Mouse (Mus musculus): ENCODE data around the gene Asb7. TPM values are rescaled to one million over a fixed set of nuclear protein-coding genes. Genes with fewer than 3 reads are reported as not detected.

The Asb7 gene
- total RNA-seq, 2 experiments from 2014 or later: 19.6 to 19.7 TPM

DNA sequence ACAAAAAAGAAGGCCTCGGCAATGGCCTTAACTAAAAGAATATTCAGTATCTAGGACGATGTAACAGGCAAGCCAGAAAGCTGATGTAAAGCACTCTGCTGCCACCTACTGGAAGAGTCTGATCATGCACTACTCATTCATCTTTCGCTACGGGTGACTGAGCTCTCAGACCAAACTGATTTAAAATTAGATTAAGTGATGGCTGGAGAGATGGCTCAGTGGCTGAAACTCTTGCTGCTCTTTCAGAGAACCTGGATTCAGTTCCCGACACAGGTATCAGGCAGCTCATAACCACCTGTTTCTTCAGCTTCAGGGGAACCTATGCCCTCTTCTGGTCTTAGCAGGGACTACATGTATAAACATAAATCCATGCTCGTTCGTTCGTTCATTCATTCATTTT lies 27.8 kb downstream of the Asb7 start:
- DNase-seq (ENCODE audit: low spot score in 2 of 2): peak; percentile 67 to 81
- intact Hi-C loops (cut with DNase I): loop anchor here (1.0 to 10.0 kb wide), 4 partner anchors 227 to 557 kb away; partner anchors contain the start of gene Chsy1

DNA sequence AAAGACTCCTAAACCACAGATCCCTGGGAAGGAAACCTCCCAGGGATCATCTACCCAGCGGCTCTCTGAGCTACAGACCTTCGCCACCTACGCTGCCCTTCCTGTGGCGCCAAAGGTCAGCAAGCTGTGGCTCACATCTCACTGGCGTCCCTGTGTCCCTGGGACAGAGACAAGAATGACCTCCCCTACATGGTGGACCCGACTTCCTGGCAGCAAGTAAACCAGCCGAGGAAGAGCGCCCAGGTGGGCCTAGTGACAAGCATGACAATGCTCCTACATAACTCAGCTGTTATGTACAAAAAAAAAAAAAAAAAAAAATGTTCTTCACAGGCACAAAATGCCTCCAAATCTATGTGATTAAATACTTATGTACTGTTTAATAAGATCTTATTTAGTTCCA lies 28.4 kb downstream of the Asb7 start:
- no peak for DNase-seq (ENCODE audit: low spot score in 2 of 2)
- intact Hi-C loops (cut with DNase I): loop anchor here (1.0 to 10.0 kb wide), 4 partner anchors 227 to 556 kb away; partner anchors contain the start of gene Chsy1

DNA sequence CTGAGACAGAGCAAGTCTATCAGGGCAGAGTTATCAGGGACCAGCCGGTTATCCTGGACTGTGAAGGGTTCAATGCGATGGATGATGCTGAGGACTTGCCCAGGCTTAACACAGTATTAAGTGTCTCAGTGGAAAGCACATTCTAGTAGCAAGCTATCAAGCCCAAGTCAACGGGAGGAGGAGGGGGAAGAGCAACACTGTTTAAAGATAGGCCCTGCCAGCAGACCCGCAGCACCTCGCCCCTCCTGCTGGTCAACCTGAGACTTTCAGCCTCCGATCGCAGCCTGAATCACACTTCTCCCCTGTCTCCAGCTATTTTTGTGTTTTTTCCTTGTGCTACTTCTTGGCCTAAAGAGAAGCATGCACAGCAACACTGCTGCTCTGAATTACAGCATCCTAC lies 29.1 kb downstream of the Asb7 start:
- intact Hi-C loops (cut with DNase I): loop anchor here (2.0 to 10.0 kb wide), 2 partner anchors 251 to 555 kb away; partner anchors contain the start of gene Chsy1
- no peak for DNase-seq (ENCODE audit: low spot score in 2 of 2)

DNA sequence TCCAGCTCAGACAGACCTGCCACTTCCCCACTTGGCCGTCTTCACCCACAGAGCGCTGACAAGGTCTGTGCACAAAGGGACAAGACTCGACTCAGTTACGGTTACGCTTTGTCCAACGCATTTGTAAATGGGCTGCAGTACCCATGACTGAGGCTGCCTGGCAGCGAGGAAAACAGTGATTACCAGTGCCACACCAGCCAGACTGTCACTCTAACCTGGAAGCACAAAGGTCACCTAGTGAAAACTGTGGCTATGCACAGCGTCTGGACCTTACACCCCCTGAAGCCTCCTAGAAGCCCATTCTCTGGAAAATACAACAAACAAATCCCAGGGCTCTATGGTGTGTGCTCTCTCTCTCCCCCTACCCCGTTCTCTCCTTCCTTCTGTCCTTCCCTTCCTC lies 33.9 kb downstream of the Asb7 start:
- no peak for DNase-seq (ENCODE audit: low spot score in 2 of 2)
- intact Hi-C loops (cut with DNase I): no loop called here

DNA sequence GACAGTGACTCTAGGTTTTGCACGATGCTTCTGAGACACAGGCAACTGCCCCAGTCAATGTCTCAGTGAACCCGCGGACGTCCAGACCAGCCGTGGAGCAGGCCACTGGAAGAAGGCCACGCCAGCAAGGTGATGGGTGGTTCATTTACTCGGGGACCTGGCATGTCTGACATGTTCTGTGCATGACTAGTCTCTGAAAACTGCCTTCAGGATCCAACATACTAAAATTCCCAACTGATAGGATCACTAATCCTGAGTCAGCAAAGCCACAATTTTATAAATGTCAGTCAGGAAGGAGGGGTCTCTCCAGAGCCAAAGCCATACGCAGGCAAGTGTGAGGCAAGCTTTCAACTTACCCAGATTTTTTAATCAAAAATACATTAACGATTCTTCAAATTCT lies 35.8 kb downstream of the Asb7 start:
- intact Hi-C loops (cut with DNase I): no loop called here
- no peak for DNase-seq (ENCODE audit: low spot score in 2 of 2)

DNA sequence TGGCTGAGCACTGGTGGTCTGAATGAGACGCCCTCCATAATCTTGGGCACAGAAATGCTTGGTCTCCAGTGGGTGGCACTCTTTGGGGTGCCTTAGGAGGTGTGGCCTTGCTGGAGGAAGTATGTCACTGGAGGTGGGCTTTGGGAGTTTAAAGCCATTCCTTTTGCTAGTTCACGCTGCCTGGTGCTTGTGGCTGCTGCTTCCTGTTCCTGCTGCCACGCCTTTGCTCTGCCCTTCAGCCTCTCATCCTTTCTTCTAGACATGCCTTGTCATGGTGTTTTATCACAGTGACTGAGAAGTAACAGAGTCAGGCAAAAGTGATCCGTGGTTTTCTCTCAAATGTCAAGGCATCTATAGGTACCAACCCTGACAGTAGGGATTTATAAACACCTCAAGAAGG lies 37.2 kb downstream of the Asb7 start:
- intact Hi-C loops (cut with DNase I): no loop called here
- no peak for DNase-seq (ENCODE audit: low spot score in 2 of 2)

DNA sequence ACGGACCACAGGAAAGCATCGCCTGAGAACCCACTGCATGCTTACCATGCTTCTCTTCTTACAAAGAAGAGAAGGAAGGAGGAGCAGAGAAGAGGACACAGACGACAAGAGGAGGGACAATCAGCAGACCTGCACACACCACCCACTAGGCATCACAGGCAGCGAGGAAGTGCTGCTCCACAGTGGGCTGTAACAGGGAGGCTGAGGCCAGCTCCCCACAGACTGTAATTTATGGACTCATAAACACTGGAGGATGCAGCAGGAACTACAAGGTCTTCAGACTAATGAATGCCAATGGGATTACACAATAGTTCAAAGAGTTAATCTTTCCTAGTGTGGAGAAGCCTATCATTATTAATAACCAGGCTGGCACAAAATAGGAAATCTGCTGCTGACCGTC lies 38.5 kb downstream of the Asb7 start:
- intact Hi-C loops (cut with DNase I): no loop called here
- no peak for DNase-seq (ENCODE audit: low spot score in 2 of 2)

DNA sequence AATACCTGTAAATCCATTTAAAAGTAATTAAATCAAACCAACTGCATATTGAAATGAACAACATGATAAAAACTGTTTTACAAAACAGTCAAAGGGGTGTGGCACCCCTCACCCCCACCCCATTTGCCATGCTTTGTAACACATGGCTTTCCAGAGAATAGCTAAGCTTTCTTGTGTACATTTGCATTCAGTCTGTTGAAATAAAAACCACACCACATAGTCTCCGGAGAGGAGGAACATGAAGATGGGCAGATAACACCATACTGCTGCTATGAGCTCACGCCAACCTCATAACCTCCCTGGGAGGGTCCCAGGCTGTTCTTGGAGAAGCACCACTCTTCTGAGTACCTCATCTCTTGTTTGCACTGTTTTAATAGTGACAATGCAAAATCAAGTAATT lies 40.2 kb downstream of the Asb7 start:
- intact Hi-C loops (cut with DNase I): no loop called here
- DNase-seq (ENCODE audit: low spot score in 2 of 2): no peak

DNA sequence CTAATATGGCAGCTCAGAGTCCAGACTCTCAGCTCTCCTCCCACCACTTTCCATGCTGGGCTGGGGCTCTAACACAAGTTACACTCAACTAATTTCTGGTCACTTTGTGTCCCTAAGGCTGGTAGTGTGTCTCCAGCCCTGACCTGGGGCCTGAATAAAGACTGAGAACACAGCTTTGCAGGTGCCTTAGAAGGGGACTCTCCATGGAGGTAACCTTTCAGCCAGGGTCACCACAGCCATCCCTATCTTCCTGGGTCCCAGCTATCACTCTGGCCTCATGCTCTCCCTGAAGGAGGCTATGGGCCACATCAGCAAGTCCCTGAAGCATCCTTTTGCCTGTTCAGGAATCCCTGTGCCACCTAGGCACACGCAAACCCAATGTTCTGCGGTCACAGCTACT lies 43.7 kb downstream of the Asb7 start:
- intact Hi-C loops (cut with DNase I): no loop called here
- DNase-seq (ENCODE audit: low spot score in 2 of 2): no peak

DNA sequence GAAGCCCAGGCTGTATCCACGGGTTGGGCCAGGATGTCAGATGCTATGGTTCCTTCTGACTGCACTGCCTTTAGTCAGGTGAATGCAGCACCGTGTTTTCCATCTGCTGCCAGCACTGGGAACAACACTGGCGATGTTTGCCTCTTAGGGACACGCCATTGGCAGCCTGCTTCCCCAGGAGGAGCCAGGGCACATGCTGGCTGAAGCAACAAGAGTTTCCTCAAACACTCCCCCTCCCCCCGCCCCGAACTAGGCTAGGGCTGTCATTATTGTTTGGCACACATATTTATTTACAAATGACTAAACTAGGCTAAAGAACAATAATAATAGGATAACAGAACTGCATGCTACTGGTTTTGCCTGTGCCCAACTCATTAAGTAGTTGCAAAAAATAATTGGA lies 56.0 kb downstream of the Asb7 start:
- DNase-seq (ENCODE audit: low spot score in 2 of 2): no peak
- intact Hi-C loops (cut with DNase I): no loop called here

DNA sequence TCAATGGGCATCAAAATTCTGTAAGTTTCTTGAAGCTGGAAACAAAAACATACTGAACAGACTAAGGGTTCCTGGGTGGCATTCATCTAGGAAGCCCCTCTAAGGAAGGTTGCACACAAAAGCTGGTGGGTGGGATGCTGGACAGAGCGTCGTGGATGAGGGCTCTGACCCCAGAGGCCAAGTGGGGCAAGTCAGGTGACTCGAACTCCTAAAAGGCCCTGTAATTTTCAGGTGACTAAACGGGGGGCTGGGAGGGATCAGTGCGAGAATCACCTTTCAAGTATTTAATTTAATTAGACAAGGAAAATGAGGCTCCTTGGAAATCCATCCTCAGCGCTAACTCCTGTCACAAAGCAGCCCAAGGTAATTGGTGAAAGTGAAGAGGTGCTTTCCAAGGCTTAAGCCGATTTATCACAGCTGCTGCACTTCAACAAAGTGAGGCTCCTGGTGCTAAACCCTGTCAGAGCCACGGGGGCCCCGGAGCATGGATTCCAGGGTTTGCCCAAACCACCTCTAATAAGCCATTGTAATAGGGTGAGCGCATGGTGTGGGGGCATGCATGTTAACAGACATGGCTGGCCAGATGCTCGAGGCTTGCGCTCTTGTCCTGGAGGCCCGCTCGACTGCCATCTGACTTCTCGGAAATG lies 59.1 kb downstream of the Asb7 start:
- no peak for DNase-seq (ENCODE audit: low spot score in 2 of 2)

DNA sequence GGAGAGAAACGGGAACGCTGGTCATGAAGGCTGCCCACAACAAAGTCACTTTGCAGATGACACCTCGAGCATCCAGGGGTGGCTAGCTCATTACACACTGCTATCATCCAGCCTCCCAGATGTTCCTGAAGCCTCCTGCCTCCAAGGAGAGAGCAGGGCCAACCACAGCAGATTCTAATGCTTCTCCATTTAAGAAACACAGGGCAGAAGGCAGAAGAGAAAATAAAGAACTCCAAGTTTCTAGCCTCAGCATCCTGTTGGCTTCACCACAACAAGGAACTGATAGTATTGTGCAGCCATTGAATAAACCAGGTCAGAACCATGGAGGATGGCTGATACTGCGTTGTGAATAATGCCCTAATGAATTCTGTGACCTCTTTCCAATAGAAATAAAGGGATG lies 60.0 kb downstream of the Asb7 start:
- intact Hi-C loops (cut with DNase I): no loop called here

More for the DNA sequence above, 59.1 kb downstream of the Asb7 start:
- intact Hi-C loops (cut with DNase I): no loop called here

DNA sequence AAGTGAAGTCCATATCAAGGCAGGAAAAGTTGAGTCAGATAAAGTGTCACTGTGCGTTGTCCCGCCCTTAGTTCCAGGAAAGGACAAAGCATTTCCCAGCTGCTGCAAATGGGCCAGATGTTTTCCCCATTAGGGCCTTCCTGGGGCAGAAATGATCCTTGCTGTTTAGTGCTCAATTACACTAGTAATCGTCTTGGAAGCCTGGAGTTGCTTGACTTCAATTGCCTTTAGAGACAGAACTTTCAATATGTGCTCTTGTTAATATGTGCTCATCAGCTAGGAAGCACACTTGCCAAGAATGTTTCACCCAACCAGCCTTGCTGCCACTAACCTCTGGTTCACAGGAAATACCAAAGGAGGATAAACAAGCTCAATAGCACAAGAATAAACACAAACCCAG lies 66.0 kb downstream of the Asb7 start:
- no peak for DNase-seq (ENCODE audit: low spot score in 2 of 2)

More for the DNA sequence above, 60.0 kb downstream of the Asb7 start:
- DNase-seq (ENCODE audit: low spot score in 2 of 2): no peak

DNA sequence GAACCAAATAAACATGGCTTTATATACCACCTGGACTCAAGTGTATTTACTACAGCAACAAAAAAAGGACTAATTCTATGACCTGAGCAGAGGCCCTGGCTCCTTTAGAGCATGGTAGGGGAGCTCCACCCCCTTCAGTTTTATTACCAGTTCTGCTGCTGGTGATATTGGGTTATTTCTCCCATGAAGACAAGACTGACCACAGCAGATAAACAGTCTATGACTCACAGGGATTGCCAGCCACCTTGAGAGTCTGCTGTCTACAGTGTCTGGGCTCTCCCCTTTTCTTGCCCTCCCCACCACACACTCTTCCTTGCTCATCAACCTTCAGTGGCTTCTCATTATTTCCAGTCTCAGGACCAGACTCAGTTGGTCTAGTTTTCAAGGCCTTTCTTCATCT lies 87.5 kb downstream of the Asb7 start:
- intact Hi-C loops (cut with DNase I): no loop called here
- DNase-seq (ENCODE audit: low spot score in 2 of 2): no peak

More for the DNA sequence above, 66.0 kb downstream of the Asb7 start:
- intact Hi-C loops (cut with DNase I): no loop called here

DNA sequence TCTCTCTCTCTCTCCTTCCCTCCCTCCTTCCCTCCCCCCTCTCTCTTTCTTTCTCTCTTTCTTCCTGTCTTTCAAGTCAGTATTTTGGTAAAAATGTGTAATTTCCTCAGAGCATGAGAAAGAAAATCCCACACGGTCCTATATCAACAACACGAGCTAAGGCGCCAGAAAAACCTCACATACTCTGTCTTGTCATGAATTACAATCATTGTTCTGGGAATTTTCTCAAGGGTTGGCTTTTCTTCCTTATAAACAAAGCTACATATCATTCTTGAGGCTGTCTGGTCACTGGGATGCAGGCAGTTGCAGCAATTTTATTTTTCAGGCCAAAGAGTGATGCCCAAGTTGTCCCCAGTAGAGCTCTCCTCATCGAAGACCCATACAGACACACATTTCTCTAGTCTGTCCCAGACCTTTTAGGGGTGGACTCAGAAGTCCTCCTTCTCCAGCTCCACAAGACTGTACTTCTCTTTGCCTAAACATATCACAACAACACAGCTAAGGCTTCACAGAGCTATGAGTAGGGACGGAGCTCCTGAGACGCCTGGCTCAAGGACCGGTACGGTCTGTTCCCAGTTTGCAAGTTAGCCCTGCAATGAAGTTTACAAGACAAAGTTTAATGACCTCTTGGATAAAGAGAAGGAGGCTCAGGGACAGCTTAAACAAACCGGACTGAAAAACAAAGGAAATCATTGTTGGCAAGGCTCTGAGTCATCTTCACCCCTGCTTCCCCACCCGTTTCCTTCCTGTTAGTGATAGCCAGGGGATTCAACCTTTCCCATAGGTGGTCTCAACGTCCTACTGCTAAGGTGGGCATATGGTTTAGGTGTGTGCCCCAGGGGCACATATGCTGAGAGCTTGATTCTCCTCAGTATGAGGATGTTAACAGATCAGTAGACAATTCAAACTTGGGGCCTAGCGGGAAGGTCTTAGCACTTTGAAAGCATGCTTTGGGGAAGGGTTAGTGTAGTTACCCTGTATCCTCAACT lies 88.5 kb downstream of the Asb7 start:
- intact Hi-C loops (cut with DNase I): no loop called here
- no peak for DNase-seq (ENCODE audit: low spot score in 2 of 2)

DNA sequence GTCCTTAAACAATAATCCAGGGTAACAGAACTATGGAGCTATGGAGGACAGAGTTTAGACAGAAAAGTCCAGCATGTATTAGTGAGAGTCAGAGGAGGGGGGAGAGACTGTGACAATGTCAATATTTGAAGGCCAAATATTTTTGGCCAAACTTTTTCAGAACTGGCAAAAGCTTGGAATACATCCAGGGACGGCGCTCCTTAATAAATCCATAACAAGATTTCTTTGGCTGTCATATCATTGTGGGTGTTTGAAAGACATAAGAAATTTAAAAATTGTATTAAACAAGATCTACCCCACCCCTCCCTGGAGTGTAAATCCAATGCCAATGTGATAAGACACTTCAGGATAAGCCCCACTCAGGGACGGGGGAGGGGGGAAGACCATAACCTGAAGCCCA lies 89.3 kb downstream of the Asb7 start:
- intact Hi-C loops (cut with DNase I): no loop called here
- DNase-seq (ENCODE audit: low spot score in 2 of 2): no peak

DNA sequence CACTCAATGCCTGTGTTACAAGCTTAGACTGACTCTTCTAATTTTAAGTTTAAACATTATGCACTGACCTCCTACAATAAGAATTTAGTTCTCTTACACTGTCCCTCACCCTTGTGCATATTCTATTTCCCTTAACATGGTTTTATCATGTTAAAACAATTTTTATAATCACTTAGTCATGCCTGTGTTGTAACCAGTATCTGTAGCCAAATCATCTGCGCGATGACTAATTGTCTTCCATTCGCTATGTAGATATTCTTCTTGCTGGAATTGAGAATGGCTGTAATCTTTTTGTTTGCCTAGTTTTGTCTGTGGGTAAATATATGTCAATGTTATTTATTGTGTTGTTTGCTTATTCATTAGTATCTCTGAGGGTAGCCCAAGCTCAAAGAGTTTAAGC lies 91.5 kb downstream of the Asb7 start:
- intact Hi-C loops (cut with DNase I): no loop called here
- no peak for DNase-seq (ENCODE audit: low spot score in 2 of 2)
